Mouse (Mus musculus) ES-E14 (cell line): ENCODE data around the gene Dynll1.

ENCODE experiments used
- ZC3H11A ChIP-seq: IDR thresholded peaks from 2 replicates; pipeline ENCODE4 v1.6.1; 2012; ENCODE audit warnings: low read depth, mild to moderate bottlenecking, inconsistent platforms, low read length, borderline replicate concordance
- ZNF384 ChIP-seq: IDR thresholded peaks from 2 replicates; pipeline ENCODE4 v1.6.1; 2012; ENCODE audit warnings: low read depth, low read length, inconsistent platforms

DNA sequence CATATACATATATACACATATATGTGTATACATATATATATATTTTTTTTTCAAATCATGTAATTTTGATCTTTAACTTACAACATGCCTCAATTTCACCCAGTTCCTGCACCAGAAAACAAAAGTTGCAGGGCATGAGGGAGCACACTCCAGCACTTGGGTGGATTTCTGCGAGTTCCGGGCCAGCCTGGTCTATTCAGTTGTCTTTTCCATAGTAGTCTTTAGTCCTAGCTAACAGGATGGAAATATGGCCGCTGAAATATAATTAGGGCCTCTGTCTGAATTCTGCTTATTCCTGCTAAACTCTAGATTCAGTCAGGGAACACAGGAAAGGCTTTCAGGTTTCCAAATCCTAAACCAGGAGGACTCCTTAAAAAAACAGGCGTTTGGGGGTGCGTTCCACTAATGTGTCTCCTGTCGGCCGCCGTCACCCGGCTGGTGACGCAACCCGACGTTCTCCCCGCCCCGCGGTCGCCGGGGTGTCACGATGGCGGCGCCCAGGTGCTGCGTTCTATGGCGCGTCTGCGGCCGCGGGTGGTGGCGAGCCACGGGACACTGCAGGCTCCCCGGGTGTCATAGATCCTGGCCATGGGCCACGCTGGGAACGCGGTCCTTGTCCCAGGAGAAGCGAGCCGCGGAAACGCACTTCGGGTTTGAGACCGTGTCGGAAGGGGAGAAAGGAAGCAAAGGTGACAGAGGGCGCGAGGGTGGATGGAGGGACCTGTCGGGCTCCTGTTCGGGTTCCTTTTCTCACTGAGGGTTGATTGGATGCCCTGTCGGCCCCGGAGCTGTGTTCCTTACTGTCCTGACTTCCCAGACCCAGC, 21.4 kb downstream of the Dynll1 start, which contains the start of gene Coq5:
- TF ChIP-seq ZNF384 = peak; percentile 95
- no peak for TF ChIP-seq ZC3H11A
